Mouse (Mus musculus): ENCODE results near the gene Fen1.
A peak's percentile ranks its signal among the peaks of the same experiment; 100 is the strongest.

Gene Fen1

GRCm38 (mm10) chr19:10203848-10204615 lies at the start of gene Fen1, which contains the start of gene Tmem258:
Gene Fen1, minus strand, starts transcription at chr19:10204169.
Gene Tmem258, plus strand, starts transcription at chr19:10204014.
- peak; percentile 85 for DNase-seq (ENCODE audit: extremely low read depth, insufficient read length, low spot score)

DNA sequence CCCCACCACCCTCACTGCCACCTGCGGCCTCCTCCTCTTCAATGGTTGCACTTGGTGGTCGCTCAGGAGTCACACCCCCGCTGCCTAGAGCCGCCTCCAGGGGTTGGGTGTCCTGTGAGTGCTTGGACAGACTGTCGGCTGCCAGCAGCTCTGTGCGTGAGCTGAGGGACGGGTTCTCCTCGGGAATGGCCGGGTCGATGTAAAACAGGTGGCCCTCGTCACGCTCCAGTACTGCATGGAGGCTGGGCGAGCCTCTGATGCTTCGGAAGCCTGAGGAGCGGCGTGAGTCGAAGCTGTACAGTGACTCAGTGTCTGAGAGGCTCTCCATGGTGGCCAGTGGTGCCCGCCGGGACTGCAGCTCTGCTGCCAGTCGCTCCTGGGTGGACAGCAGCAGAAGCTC lies 44.2 kb upstream of the Fen1 start:
- DNase-seq (ENCODE audit: extremely low read depth, insufficient read length, low spot score): no peak

GRCm38 (mm10) chr19:10247165-10247564 lies 43.2 kb upstream of the Fen1 start:
- no peak for DNase-seq (ENCODE audit: extremely low read depth, insufficient read length, low spot score)

GRCm38 (mm10) chr19:10244183-10244582 lies 40.2 kb upstream of the Fen1 start:
- no peak for DNase-seq (ENCODE audit: extremely low read depth, insufficient read length, low spot score)

- DNase-seq (ENCODE audit: extremely low read depth, insufficient read length, low spot score): no peak
Measured at GRCm38 (mm10) chr19:10242916-10243315, 38.9 kb upstream of the Fen1 start.

DNA sequence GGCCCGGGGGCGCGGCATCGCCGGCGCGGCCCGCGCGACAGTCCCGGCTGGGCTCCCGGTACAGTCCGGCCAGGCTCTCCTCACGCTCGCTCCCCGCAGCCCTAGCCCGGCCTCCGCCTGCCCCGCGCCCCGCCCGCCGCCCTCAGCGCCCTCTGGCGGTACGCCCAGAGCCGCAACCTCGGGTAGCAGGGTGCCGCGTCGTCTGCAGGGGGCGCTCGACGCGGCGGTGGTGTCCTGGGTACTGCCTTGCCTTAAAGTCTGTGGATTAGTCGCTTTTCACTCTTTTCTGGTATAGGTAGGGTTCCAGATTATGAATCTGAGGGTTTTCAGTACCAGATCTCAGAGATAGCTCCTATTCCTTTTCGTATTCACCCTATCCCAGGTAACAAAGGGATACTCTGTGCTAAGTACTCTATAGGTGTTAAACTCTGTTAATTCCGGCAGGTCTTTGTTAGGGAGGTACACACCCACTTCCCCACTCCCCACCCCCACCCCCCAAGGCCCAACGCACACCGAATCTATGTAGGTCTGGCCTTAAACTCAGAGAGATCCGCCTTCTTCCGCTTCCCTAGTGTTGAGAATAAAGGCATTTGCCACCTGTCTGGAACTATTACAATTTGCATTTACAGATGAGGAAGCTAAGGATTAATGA lies 36.8 kb upstream of the Fen1 start, which contains the start of gene Myrf:
TSS of gene Myrf (minus strand) at position 95 of the 652 bp plus-strand sequence.
- DNase-seq (ENCODE audit: extremely low read depth, insufficient read length, low spot score): no peak

DNA sequence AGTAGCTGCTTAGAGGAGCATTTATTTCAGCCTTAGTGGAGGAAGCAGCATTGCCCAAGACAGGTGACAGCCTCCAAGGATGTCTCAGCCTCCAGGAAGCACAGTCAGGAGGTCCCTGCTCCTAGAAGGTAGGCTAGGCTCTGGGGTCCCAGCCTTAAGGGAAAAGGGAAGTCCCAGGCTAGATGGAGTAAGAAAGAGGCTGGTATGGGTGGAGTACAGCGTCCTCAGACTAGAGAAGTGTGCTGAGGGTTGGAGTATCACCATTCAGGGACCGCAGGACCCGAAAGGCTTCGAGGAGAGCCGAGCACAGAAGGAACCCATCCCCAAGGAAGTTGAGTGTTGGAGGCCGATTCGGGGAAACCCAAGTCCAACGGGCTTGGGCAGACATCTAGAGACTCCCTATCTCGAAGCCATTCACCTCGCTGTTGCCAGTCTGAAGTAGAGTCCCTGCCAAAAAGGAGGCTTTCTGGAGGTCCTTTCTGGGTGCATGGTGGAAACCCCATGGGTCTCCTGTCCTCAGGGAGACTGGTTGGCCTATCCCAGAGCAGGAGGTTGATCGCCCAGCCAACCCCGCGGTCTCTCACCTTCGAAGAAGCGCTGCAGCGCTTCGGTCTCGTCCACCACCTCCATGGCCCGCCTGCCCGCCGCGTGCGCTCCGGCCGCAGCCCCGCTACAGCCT lies 36.1 kb upstream of the Fen1 start:
- DNase-seq (ENCODE audit: extremely low read depth, insufficient read length, low spot score): no peak

DNA sequence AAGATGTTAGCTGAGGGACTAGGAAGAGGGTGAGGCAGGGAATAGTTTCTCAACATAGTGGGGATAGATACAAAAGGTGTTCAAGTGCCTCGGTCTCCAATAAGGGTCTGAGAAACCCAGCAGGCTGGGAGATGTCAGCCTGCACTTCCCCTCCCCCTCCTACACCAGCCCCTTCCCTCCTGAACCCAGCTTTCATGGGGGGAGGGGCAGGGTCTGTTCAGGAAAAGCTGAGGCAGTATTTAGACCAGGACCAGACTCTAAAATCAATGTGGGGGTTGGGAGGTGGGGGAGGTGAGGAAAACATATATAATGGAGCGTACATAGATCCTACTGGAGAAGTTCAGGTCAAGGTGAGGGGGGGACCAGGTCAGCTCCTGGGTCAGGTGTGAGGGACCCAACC lies 35.5 kb upstream of the Fen1 start:
- no peak for DNase-seq (ENCODE audit: extremely low read depth, insufficient read length, low spot score)

DNA sequence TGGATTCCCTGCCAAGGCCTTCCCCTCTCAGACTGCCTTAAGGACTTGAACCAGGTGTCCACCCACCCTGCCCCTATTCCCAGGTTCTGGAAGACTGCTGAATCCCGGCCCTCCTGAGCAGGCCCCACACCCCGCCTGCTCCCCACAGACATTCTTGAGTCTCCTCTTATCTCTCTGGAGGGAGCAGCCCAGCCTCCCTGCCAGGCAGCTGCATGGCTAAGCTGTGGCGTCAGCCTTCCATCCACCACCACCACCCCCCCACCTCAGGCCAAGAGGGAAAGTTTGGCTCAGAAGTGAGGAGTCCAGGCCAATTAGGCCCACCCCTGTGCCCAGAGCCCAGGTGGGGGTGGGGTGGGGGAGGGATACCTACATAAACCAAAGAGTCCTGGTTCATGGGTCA lies 34.5 kb upstream of the Fen1 start:
- DNase-seq (ENCODE audit: extremely low read depth, insufficient read length, low spot score): peak; percentile 38

GRCm38 (mm10) chr19:10235784-10236565 lies 32.0 kb upstream of the Fen1 start:
- DNase-seq (ENCODE audit: extremely low read depth, insufficient read length, low spot score): no peak

- DNase-seq (ENCODE audit: extremely low read depth, insufficient read length, low spot score): no peak
Measured at GRCm38 (mm10) chr19:10232327-10233017, 28.5 kb upstream of the Fen1 start.

DNA sequence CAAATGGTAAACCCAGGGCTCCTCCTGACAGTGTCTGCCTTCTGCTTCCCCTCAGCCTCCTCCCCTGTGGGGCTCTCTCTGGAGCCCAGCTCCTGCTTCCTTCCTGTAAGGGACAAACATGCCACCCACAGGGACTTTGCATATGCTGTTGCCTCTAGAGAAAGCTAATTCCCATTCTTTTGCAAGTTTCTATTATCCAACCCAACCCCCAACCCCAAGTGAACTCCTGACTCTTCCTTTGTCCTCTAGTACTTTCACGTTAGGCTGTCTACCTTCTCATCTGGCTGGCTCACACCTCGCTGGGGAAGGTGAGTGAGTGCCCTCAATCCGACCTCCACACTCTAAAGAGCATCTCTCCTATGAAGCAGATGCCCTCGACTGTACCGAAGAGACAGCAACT lies 27.9 kb upstream of the Fen1 start:
- no peak for DNase-seq (ENCODE audit: extremely low read depth, insufficient read length, low spot score)

GRCm38 (mm10) chr19:10231016-10231415 lies 27.0 kb upstream of the Fen1 start:
- no peak for DNase-seq (ENCODE audit: extremely low read depth, insufficient read length, low spot score)

DNA sequence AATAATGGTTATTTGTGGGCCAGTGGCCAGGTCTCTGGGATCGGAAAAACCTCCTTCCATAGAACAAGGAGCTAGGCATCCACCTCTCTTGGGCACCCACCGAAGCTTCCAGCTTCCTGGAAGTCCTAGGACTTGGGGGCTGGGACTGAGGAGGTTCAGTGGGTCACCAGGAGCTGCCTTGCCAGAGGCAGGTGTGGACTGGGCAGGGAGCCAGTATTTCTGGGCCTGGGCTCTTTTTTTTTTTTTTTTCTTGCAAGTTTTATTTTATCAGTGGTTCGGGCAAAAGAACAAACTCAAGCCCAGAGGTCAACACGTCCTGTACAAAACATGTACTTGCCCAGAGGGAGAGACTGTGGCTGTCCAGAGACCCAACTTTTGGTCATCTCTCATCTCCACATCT lies 21.8 kb upstream of the Fen1 start:
- DNase-seq (ENCODE audit: extremely low read depth, insufficient read length, low spot score): no peak

DNA sequence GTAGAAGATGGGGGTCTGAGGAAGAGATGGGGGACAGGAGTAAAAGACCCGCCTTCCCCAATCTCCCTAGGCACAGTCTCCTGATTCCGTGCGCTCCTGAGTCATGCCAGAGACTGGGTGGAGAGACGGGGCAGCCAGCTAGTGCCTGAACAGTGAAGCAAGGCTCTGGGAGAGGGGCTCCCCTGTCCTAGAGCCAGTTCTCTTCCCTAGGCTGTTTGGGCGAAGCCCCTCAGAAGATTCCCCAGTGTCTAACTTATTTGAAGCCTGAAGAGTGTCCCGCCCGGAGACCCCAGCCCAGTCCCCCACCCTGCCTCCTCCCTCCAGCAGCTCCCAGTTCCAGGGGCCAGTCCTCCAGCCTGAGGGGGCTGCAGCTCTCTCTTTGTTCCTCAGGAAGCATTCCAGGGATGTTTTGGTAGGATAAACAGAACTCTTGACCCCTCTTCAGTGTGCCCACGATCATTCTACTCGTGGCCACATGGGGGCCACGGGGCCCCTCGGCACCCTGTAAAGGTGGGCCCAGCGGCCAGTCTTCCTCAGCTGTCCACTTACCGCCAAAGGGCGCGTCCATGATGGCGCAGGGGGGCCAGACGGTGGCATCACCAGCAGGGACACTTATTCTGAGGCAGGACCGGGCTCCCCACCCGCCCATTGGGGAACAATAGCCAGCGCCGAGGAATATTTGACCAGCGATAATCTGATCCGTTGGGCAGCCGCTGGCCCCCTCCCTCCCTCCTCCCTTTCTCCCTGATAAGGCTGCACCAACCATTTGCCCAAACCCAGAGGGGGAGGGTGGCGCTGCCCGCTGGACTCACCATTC lies 20.9 kb upstream of the Fen1 start:
- DNase-seq (ENCODE audit: extremely low read depth, insufficient read length, low spot score): no peak

DNA sequence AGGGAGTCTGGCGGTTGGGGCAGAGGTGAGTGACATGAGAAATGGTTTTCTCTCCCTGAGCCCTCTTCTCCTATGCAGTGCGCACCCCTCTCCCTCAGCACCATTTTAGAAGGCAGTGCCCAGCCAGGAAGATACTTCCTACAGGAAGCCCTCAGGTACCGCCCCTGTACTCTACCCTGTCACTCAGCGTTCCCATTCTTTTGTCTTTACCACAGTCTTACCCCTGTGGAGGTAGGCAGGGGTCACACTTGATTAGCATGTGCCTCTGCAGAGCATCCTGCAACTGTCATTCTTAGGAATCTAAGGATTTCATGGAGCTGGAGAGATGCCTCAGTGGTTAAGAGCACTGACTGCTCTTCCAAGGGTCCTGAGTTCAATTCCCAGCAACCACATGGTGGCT lies 19.6 kb upstream of the Fen1 start:
- no peak for DNase-seq (ENCODE audit: extremely low read depth, insufficient read length, low spot score)

DNA sequence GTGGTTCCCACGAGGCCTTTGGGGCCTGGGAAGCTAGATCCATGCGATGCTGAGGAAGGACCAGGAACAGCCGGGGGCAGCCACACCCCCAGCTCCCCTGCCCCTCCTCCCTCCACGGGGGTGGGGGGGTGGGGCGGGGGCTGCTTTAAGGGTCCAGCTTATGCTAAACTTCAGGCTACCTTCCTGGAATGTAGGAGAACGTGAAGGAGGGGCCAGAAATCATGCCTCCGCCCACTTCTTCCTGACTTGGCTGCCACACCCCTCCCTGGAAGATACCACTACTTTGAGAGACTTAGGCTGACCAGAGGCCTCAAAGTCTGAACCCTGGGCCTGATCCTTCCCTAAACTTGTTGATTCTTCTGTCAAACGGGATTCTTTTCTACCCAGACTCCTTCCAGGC lies 18.7 kb upstream of the Fen1 start:
- DNase-seq (ENCODE audit: extremely low read depth, insufficient read length, low spot score): no peak

DNA sequence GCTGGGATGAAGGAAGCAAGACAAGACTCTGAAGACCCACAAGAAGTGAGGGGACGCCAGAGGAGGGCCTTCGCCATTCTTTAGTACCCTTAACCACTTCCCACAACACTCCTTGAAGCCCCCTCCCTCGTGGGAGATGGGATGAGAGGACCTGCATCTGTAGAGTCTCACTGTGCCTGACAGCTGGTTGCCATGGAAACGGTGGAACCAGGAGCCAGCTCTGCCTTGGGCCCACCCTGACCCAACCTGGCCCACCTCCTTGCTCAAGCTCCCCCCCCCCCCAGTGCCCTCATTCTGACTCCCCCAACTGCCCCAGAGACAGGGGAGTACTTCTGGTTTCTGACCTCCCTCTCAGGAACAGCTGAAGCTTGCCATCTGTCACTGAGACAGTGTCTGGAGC lies 17.6 kb upstream of the Fen1 start:
- no peak for DNase-seq (ENCODE audit: extremely low read depth, insufficient read length, low spot score)

DNA sequence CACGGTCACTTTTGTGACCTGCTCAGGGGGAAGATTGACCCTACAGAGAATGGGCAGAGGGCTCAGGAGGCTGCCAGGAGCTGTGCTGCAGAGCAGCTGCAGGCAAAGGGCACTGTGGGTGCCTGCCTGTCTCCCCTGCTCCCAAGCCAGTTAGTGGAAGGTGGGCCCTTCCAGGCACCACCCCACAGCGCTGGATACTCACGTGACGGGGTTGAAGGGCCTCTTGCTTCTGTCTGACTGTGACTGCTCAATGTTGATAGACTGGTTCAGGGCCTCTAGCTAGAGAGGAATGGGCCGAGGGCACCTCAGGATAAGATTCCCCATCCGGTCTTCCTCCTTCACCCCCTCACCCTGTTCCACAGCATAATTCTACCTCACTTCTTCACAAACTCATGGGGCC lies 15.6 kb upstream of the Fen1 start:
- no peak for DNase-seq (ENCODE audit: extremely low read depth, insufficient read length, low spot score)

GRCm38 (mm10) chr19:10219108-10219507 lies 15.1 kb upstream of the Fen1 start:
- no peak for DNase-seq (ENCODE audit: extremely low read depth, insufficient read length, low spot score)

Measured in 3134 (cell line).